Mouse (Mus musculus): ENCODE results near the gene Clstn3. TPM values are rescaled to one million over a fixed set of nuclear protein-coding genes. Genes with fewer than 3 reads are reported as not detected.

The Clstn3 gene
- total and polyA plus RNA-seq, 3 experiments = 17.7 to 126 (median 21.4) TPM

DNA sequence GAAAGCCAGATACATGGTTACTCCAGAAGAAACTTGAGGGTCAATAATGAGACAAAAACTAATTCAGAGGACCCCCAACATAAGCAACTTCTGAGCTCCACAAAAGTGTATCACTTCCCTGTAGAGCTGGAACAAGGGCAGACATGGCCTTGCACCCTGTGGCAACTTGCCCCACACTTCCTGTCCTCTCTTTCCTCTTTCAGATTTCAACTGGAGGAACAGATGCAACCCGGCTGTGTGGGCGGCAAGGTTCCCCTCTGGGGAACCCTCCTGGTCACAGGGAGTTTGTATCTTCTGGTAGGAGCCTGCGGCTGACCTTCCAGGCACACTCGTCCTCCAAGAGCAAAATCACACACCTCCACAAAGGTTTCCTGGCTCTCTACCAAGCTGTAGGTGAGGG lies 40.4 kb upstream of the Clstn3 start:
- Histone ChIP-seq H3K27me3 (replicated peaks) (no peaks in the 10 kb centered on the region), H3K4me3 (replicated peaks in 1 of 3; ENCODE audit: low read depth in 2 of 3, low read length in 2 of 3, poor library complexity in 1 of 3) (no peak overlapping the region), H3K36me3 (replicated peaks in 1 of 2; ENCODE audit: control insufficient read depth in 1 of 2, insufficient read depth in 1 of 2, low read length in 1 of 2) (peaks cover 0 to 5% of the 10 kb centered on the region in 2 experiments), H3K79me2 (replicated peaks; ENCODE audit: control insufficient read depth, extremely low read depth, insufficient read depth, poor library complexity, severe bottlenecking) (no peaks in the 10 kb centered on the region), H3K4me2 (ENCODE audit: insufficient read depth, low read depth, poor library complexity, severe bottlenecking) (no peak overlapping the region), H3K4me1 (ENCODE audit: control insufficient read depth in 1 of 2, insufficient read depth in 2 of 2) (peaks cover 0 to 14% of the 10 kb centered on the region in 2 experiments; a peak in 2 of 4 replicates), H3K9me3 (replicated peaks; ENCODE audit: low read length) (no peaks in the 10 kb centered on the region), H3K9ac (ENCODE audit: insufficient read depth, low read depth) (no peak overlapping the region), H3K27ac (ENCODE audit: insufficient read depth, low read depth) (no peak overlapping the region)
- in situ Hi-C loops (cut with MboI; ENCODE audit: low pct_ligation_motif_present, low pct_unique_long_range_greater_than_20kb, low sequenced_read_pairs) (no loop called here), dilution Hi-C loops (cut with MboI; ENCODE audit: extremely low pct_ligation_motif_present, extremely low pct_unique_long_range_greater_than_20kb, low sequenced_read_pairs) (no loop called here)
- TF ChIP-seq UBTF (IDR thresholded peaks at IDR 0.05; ENCODE audit: low read depth, low read length) (no peak), MAZ (IDR thresholded peaks at IDR 0.05; ENCODE audit: low read depth, low read length) (no peak), E2F4 (IDR thresholded peaks at IDR 0.05; ENCODE audit: insufficient replicate concordance, low read depth, low read length) (no peak), GABPA (IDR thresholded peaks at IDR 0.05; ENCODE audit: insufficient replicate concordance, low read depth, low read length) (no peak), HCFC1 (IDR thresholded peaks at IDR 0.05; ENCODE audit: low read depth, low read length) (no peak), MYC (IDR thresholded peaks at IDR 0.05; ENCODE audit: low read depth, low read length) (no peak), RAD21 (IDR thresholded peaks at IDR 0.05; ENCODE audit: low read depth, low read length) (no peak), RCOR1 (conservative IDR thresholded peaks at IDR 0.05; ENCODE audit: low read depth, low read length) (no peak), EP300 (IDR thresholded peaks at IDR 0.05; ENCODE audit: low read length) (no peak), SMC3 (IDR thresholded peaks at IDR 0.05; ENCODE audit: low read depth, low read length) (no peak), KAT2A (IDR thresholded peaks at IDR 0.05; ENCODE audit: insufficient replicate concordance, low read length) (no peak), ZC3H11A (IDR thresholded peaks at IDR 0.05; ENCODE audit: low read depth, low read length) (no peak), USF1 (IDR thresholded peaks at IDR 0.05; ENCODE audit: low read depth, low read length) (no peak), MXI1 (IDR thresholded peaks at IDR 0.05; ENCODE audit: low read depth, low read length) (no peak), ZNF384 (IDR thresholded peaks at IDR 0.05; ENCODE audit: low read depth, low read length) (no peak)
- DNase-seq (ENCODE audit: extremely low read depth) = peak; percentile 38

DNA sequence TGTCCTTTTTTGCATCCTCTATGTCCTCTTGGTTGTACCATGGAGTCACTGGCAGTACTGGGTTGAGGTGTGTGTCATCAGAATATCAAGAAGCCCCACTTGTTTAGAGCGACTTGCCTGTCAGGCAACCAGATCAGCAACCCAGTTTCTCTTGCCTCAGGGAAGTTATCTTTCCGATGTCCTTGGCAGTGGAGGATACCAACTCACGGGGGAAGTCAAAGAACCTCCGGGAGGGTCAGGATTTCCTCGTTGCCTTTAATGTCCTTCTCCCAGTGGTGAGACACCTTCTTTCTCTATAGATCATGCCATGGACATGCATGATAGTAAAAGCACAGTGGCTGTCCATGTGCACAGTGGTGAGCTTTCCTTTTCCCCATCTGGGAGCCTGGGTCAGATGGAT lies 37.4 kb upstream of the Clstn3 start:
- DNase-seq (ENCODE audit: extremely low read depth) = no peak
- H3K79me2 ChIP-seq (replicated peaks; ENCODE audit: control insufficient read depth, extremely low read depth, insufficient read depth, poor library complexity, severe bottlenecking) = no peaks in the 10 kb centered on the region
- no peak overlapping the region for H3K4me3 ChIP-seq (replicated peaks in 1 of 3; ENCODE audit: low read depth in 2 of 3, low read length in 2 of 3, poor library complexity in 1 of 3)
- no peak overlapping the region for H3K4me2 ChIP-seq (ENCODE audit: insufficient read depth, low read depth, poor library complexity, severe bottlenecking)
- dilution Hi-C loops (cut with MboI; ENCODE audit: extremely low pct_ligation_motif_present, extremely low pct_unique_long_range_greater_than_20kb, low sequenced_read_pairs) = no loop called here
- in situ Hi-C loops (cut with MboI; ENCODE audit: low pct_ligation_motif_present, low pct_unique_long_range_greater_than_20kb, low sequenced_read_pairs) = no loop called here
- no peak overlapping the region for H3K9ac ChIP-seq (ENCODE audit: insufficient read depth, low read depth)
- peaks cover 0 to 1% of the 10 kb centered on the region in 2 experiments for H3K36me3 ChIP-seq (replicated peaks in 1 of 2; ENCODE audit: control insufficient read depth in 1 of 2, insufficient read depth in 1 of 2, low read length in 1 of 2)
- no peak for TF ChIP-seq KAT2A (IDR thresholded peaks at IDR 0.05; ENCODE audit: insufficient replicate concordance, low read length)
- no peak for TF ChIP-seq ZC3H11A (IDR thresholded peaks at IDR 0.05; ENCODE audit: low read depth, low read length)
- TF ChIP-seq TCF12 (IDR thresholded peaks at IDR 0.05; ENCODE audit: low read depth, low read length) = no peak
- no peak for TF ChIP-seq MAZ (IDR thresholded peaks at IDR 0.05; ENCODE audit: low read depth, low read length)
- TF ChIP-seq MYC (IDR thresholded peaks at IDR 0.05; ENCODE audit: low read depth, low read length) = no peak
- no peak for TF ChIP-seq CHD1 (IDR thresholded peaks at IDR 0.05; ENCODE audit: low read depth, low read length)
- no peak for TF ChIP-seq ELF1 (IDR thresholded peaks at IDR 0.05; ENCODE audit: low read depth, low read length)
- no peak for TF ChIP-seq MAX (IDR thresholded peaks at IDR 0.05; ENCODE audit: low read length)
- TF ChIP-seq EP300 (IDR thresholded peaks at IDR 0.05; ENCODE audit: low read length) = no peak
- no peak for TF ChIP-seq CTCF (conservative IDR thresholded peaks at IDR 0.05 in 1 of 2, IDR thresholded peaks at IDR 0.05 in 1 of 2; ENCODE audit: low read depth in 2 of 2, low read length in 2 of 2)
- no peak for TF ChIP-seq RAD21 (IDR thresholded peaks at IDR 0.05; ENCODE audit: low read depth, low read length)
- no peak for TF ChIP-seq ZNF384 (IDR thresholded peaks at IDR 0.05; ENCODE audit: low read depth, low read length)
- no peak for TF ChIP-seq BHLHE40 (IDR thresholded peaks at IDR 0.05; ENCODE audit: low read depth, low read length)
- no peak for TF ChIP-seq SIN3A (IDR thresholded peaks at IDR 0.05; ENCODE audit: low read length)
- TF ChIP-seq JUND (conservative IDR thresholded peaks at IDR 0.05; ENCODE audit: low read depth, low read length) = no peak
- TF ChIP-seq TBP (conservative IDR thresholded peaks at IDR 0.05; ENCODE audit: low read depth, low read length) = no peak
- H3K9me3 ChIP-seq (replicated peaks; ENCODE audit: low read length) = no peaks in the 10 kb centered on the region
- H3K4me1 ChIP-seq (ENCODE audit: control insufficient read depth in 1 of 2, insufficient read depth in 2 of 2) = peaks cover 0 to 24% of the 10 kb centered on the region in 2 experiments; a peak in 2 of 4 replicates
- H3K27me3 ChIP-seq (replicated peaks) = no peaks in the 10 kb centered on the region
- H3K27ac ChIP-seq (ENCODE audit: insufficient read depth, low read depth) = no peak overlapping the region

Data from CH12.LX (cell line).